In genomic region chr10:121239065-121239464, GRCm38 (mm10) we compare ENCODE assay signal across 18 mouse cellular contexts.
"Had no signal": no experiment of that assay in that cellular context is flagged by ENCODE, and none has a peak within 500 bp of the region (broad histone marks: within the 10 kb centered on the region; RNA-seq: fewer than 3 reads in every experiment).

No protein-coding gene starts in this region.

- H3K36me3 ChIP-seq: liver, embryonic 15.5 days; lung, embryonic 15.5 days; midbrain, embryonic 12.5 days; neural tube, embryonic 12.5 days; stomach, embryonic 15.5 days had no signal

- H3K4me2 ChIP-seq: liver, embryonic 15.5 days; lung, embryonic 15.5 days; midbrain, embryonic 12.5 days; neural tube, embryonic 12.5 days; stomach, embryonic 15.5 days had no signal

- H3K4me3 ChIP-seq: liver, embryonic 15.5 days; lung, embryonic 15.5 days; megakaryocyte, embryonic 14.5 days; midbrain, embryonic 12.5 days; neural tube, embryonic 12.5 days; stomach, embryonic 15.5 days had no signal

- H3K27ac ChIP-seq: liver, embryonic 15.5 days; lung, embryonic 15.5 days; macrophage; midbrain, embryonic 12.5 days; neural tube, embryonic 12.5 days; stomach, embryonic 15.5 days; stomach, postnatal 0 days had no signal

- H3K9ac ChIP-seq: liver, embryonic 15.5 days; liver, postnatal 0 days; lung, embryonic 15.5 days; midbrain, embryonic 12.5 days; neural tube, embryonic 12.5 days; stomach, embryonic 15.5 days had no signal

- H3K4me1 ChIP-seq: liver, embryonic 15.5 days; megakaryocyte, embryonic 14.5 days; stomach, embryonic 15.5 days had no signal

- DNase-seq: liver, postnatal 0 days; lung, adult 2 months; lung, postnatal 14 days; lung, postnatal 36 days; right cerebral cortex, postnatal 25 days; right cerebral cortex, postnatal 4 days; spleen, adult 18-20 months; thymus, adult 2 months; thymus, postnatal 25 days; thymus, postnatal 4 days had no signal

- H3K9me3 ChIP-seq: liver, embryonic 15.5 days; lung, embryonic 15.5 days; midbrain, embryonic 12.5 days; neural tube, embryonic 12.5 days; stomach, embryonic 15.5 days had no signal

- H3K27me3 ChIP-seq: liver, embryonic 15.5 days; lung, embryonic 15.5 days; midbrain, embryonic 12.5 days; neural tube, embryonic 12.5 days; stomach, embryonic 15.5 days had no signal
